Mouse (Mus musculus) lung, postnatal 25 days (tissue): Measurements from ENCODE around the gene Galt.
"Not testable (repeated sequence)": the region's sequence is repeated elsewhere in the genome, so short reads cannot be mapped to it uniquely, and the experiment has no call there.

Experiments
- DNase-seq: peaks from one replicate; pipeline ENCODE4 v3.0.0; 2022; ENCODE audit warnings: low spot score

Galt gene

DNA sequence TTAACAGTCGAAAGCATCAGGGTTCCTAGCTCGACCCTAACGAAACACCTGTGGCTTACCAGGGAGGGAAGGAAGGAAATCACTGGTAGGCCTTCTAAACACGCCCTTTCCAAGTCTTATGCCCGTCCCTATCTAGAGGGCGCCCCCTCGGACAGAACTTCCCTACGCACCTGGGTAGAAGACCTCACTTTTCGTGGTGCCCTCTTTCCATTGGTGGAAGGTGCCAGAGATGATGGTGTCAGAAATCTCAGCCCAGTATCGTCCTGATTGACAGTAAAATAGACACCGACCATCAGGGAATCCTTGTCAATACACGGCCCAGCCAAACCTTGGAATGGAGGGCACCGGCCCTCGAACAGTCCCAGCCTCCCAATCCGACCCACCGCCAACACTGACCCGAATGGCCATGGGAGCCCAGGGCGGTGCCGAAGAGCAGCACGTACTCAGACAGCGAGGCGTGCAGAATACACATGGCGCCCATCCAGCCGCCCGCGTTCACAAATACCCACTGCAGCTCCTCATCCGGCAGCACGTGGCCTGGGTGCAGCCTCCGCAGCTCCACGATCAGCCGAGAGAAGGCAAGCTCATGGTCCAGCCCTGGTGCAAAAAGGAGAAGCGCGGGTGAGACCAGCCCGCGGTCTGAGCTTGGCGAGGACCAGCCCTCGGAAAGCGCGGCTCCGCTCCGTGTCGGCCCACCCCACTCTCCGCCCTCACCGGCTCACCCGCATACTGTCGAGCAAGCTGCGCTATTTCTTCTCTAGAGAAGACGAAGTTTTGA, 14.5 kb upstream of the Galt start:
- peak; percentile 50 for DNase-seq

- peak; percentile 96 for DNase-seq
Measured at GRCm38 (mm10) chr4:41741158-41741560, 13.9 kb upstream of the Galt start.

GRCm38 (mm10) chr4:41744131-41744530, 10.9 kb upstream of the Galt start:
- DNase-seq: no peak

GRCm38 (mm10) chr4:41745021-41745420, 10.0 kb upstream of the Galt start:
- DNase-seq: no peak

GRCm38 (mm10) chr4:41755338-41756305, 594 bp downstream of the Galt start, which contains the start of gene Sigmar1:
Sigmar1 (minus strand) TSS chr4:41756157.
- peak; percentile 89 for DNase-seq

GRCm38 (mm10) chr4:41756440-41756839, 1.4 kb downstream of the Galt start:
- DNase-seq: no peak

GRCm38 (mm10) chr4:41757321-41757720, 2.3 kb downstream of the Galt start:
- DNase-seq: no peak

GRCm38 (mm10) chr4:41758021-41758420, 3.0 kb downstream of the Galt start:
- DNase-seq: no peak

- DNase-seq: no peak
Measured at GRCm38 (mm10) chr4:41758701-41759100, 3.7 kb downstream of the Galt start.

- DNase-seq: no peak
Measured at GRCm38 (mm10) chr4:41759206-41759605, 4.2 kb downstream of the Galt start.

- no peak for DNase-seq
Measured at GRCm38 (mm10) chr4:41759656-41760287, 4.7 kb downstream of the Galt start.

DNA sequence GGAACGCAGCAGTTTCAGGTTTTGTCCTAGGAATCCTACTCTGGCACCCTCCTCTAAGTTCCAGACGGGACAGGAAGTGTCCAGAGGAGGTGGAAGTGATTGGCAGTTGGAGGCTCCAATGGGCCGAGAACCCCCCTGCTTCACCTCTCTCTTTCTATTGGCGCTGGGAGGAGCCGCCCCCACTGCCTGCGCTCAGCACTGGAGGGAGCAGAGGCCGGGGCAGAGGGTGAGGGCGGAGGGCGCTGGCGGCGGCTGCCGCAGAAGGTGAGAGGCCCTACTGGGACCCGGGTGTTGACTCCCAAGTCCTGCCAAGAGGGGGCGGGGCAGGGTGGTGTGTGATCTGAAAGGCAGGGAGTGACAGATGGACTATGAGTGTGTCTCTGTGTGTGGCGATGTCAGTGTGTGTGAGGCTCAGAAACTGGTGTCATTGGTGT, 5.3 kb downstream of the Galt start:
- DNase-seq: peak; percentile 96

GRCm38 (mm10) chr4:41760911-41761310, 5.9 kb downstream of the Galt start:
- DNase-seq: no peak

DNA sequence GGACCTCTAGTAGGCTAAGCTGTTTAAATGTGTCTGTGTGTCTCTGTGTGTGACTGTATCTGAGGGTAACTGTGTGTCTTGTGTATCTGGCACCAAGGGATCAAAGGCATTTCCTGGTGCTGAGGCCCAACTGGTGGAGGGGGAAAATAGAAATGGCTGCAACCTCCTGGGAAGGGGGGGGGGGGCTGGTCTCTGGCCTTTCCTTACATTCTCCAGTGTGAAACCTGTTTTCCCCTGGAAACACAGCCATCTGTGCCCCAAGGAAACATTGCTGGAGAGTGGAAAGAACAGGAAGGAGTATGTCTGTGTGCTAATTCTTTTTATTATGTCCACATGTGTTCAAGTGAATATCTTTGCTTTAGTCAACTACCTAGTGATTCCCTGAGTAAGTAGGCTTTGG, 6.7 kb downstream of the Galt start:
- no peak for DNase-seq

DNA sequence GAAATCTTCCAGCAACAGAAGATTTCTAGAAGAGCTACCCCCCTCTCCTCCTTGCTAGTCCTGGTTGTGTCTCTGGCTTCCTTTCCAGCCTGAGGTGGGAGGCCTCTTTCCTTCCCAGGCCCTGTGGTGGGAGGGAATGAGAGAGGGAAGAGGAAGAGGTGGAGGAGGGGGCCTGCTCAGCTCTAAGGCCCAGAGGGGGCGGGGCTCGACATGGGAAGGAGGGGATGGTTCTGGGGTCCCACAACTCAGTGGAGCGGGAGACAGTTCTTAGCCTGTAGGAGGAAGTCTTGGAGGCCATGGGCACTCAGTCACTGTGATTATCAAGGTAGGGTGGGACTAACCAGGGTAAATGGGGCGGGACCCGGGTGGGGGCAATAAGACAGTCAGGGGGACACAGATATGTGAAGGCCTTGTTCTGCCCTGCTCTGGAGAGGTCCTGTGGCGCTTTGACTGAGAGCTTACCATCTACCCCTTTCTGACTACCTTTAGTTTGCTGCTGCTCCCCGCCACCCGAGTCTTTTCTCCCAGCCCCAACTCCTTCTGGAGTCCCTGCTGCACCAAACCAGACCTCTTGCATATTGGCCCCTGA, 7.2 kb downstream of the Galt start:
- no peak for DNase-seq

DNA sequence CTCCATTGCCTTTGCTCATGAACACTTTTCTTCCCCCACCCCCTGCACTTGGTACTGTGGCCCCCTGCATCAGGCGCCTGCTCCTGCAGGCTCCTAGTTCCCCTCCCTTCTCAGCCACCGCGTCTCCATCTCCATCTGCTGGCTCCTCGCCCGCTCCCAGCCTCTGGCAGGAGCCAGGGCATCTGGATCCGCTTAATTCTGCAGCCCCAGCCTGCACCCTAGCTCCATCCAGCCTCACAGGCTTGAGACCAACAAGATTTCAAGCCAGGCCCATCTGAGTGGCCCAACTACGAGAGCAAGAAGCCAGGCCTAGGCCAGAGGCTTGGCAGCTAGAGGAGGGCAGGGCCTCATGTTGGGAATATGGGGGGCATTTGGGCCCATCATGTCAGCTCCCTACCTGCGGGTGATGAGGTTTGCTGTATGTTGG, 7.7 kb downstream of the Galt start:
- DNase-seq: peak; percentile 31

GRCm38 (mm10) chr4:41763176-41763575, 8.1 kb downstream of the Galt start:
- DNase-seq: not testable (repeated sequence)

GRCm38 (mm10) chr4:41767301-41767700, 12.3 kb downstream of the Galt start:
- not testable (repeated sequence) for DNase-seq

DNA sequence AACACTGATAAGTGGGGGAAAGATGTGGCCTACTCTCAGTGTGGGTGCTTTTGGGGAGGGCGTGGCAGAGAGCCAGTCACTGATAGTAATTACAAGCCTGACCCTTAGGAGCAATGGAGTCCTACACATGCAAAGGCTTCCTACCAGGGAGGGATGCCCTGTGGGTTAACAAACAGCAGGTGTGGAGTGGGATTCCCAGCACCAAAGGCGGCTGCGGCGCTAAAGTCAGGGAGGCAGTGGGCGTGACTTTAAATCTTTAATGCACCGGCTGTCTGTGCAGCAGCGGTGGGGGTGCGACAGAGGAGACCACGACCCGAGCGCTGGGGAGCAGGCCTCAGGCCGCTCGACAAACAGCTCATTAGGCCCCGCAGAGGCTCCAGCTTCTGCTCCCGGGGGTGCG, 17.9 kb downstream of the Galt start:
- DNase-seq: not testable (repeated sequence)

- DNase-seq: peak; percentile 76
Measured at GRCm38 (mm10) chr4:41773502-41773901, 18.5 kb downstream of the Galt start.

DNA sequence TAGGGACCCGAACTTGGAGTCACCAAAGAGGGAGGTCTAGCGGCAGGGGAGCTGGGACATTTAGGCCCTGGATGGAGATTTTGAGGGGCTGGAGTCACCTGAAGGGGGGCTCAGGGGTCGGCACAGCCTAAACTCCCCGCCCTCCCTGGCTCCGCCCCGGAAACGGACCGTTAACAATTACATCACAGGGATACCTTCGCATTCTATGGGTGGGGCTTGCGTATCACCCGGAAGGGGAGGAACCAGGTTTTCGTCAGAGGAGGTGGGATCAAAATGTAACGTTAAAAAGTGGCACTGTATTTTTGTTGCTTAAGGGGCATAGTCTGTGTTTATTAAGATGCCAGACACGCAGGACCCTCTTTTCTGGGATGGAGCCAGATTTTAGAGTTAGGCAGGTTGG, 19.0 kb downstream of the Galt start, which contains the start of gene Ccl27a:
Gene Ccl27a (minus strand): TSS at position 246 of the 400 bp plus-strand sequence.
- DNase-seq: peak; percentile 89

DNA sequence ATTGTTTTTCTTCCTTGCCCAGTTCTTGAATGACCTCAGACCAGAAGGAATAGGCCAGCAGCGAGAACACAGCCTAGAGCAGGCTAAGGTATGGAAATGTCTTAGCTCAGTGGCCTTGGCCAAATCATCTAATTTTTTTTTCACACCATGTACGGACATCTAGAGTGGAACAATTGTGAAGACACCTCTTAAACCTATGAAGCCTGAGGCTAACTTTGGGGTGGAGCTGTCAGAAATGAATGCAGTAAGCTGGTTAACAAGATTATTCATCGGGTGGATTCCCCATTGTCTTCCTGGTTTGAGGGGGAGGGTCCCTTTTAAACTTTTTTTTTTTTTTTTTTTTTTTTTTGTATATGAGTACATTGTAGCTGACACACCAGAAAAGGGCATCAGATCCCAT, 19.5 kb downstream of the Galt start:
- DNase-seq: not testable (repeated sequence)
